Mouse (Mus musculus): ENCODE measurements around the gene Odr4. TPM values are rescaled to one million over a fixed set of nuclear protein-coding genes. Genes with fewer than 3 reads are reported as not detected.

The Odr4 gene
- polyA plus RNA-seq, 1 experiment from 2014 or later, result 29.6 TPM

DNA sequence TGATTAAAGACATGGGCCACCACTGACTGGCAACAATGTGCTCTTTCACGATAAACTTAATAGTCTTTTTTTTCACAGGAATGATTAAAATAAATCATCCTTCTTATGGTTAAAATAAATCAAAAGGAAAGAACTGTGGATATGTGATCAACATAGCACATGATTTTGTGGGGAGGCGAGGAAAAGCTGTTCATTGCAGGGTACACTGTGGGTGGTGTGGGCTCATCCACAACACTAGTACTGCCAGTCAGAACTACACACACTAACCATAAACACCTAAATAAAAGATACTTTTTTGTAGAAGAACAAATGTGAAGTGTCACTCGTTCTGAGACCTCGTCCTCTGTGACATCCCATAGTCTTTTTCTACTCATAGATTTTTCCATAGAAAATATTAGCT is 8.7 kb downstream of the Odr4 start:
- WGBS, result 97% methylated on average over 4 of the region's 4 CpGs
- no peak for ATAC-seq (replicated peaks; ENCODE audit: low FRiP score)

DNA sequence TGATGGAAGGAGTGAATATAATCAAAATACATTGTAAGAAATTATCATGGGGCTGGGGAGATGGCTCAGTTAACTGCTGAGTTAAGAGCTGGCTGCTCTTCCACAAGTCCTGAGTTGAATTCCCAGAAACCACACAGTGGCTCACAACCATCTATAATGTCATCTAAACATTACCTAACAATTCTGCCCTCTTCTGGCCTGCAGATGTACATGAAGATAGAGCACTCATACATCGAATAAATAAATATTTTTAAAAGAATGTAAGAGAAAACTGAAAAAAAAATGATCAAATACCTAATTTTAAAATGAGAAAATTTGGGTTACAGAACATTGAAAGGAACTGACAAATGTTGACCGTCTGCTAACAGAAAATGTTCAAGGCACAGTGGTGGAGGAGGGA is 18.6 kb downstream of the Odr4 start:
- no peak for ATAC-seq (replicated peaks; ENCODE audit: low FRiP score)
- Histone ChIP-seq H3K36me3 (ENCODE audit: control insufficient read depth, insufficient read depth, low read length) (no peaks in the 10 kb centered on the region), H3K27me3 (ENCODE audit: control insufficient read depth, insufficient read depth, low read length) (no peaks in the 10 kb centered on the region), H3K9ac (ENCODE audit: low read length) (no peak overlapping the region), H3K4me2 (ENCODE audit: low read depth, low read length, severe bottlenecking) (no peak overlapping the region), H3K9me3 (ENCODE audit: control insufficient read depth, low read length) (no peaks in the 10 kb centered on the region), H3K4me3 (ENCODE audit: low read depth, low read length) (no peak overlapping the region), H3K4me1 (replicated peaks; ENCODE audit: control insufficient read depth, insufficient read depth, low read length) (no peaks in the 10 kb centered on the region), H3K27ac (ENCODE audit: low read depth, low read length) (no peak overlapping the region)
- no peak for DNase-seq (ENCODE audit: low spot score)
- WGBS, result 90% methylated on average over 2 of the region's 2 CpGs

More for the DNA sequence above, 8.7 kb downstream of the Odr4 start:
- H3K36me3 ChIP-seq (ENCODE audit: control insufficient read depth, insufficient read depth, low read length), result no peaks in the 10 kb centered on the region; the same call in 1 of the 2 replicates
- no peaks in the 10 kb centered on the region for H3K9me3 ChIP-seq (ENCODE audit: control insufficient read depth, low read length)
- H3K4me3 ChIP-seq (ENCODE audit: low read depth, low read length), result no peak overlapping the region
- no peak overlapping the region for H3K4me2 ChIP-seq (ENCODE audit: low read depth, low read length, severe bottlenecking)
- no peak overlapping the region for H3K27ac ChIP-seq (ENCODE audit: low read depth, low read length)
- no peak for DNase-seq (ENCODE audit: low spot score)
- no peak overlapping the region for H3K9ac ChIP-seq (ENCODE audit: low read length)
- H3K27me3 ChIP-seq (ENCODE audit: control insufficient read depth, insufficient read depth, low read length), result no peaks in the 10 kb centered on the region
- no peaks in the 10 kb centered on the region for H3K4me1 ChIP-seq (replicated peaks; ENCODE audit: control insufficient read depth, insufficient read depth, low read length)

DNA sequence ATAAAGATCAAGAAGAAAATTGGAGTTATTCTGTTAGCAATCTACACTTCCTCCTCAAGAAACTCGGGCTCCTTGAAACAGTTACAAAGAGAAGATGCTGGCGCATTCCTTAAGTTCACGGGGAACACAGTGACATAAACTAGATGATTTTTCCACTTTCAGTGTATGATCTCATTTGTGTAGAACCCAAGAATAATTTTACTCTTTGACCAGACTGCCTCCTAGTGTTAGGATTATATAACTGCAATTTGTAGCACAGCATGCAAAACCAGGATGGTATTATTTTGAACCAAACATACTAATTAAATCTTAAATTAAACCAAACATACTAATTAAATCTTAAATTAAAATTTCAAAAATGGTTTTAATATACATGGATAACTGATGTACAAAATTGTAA is 20.0 kb downstream of the Odr4 start:
- H3K4me3 ChIP-seq (ENCODE audit: low read depth, low read length), result no peak overlapping the region
- no peak overlapping the region for H3K9ac ChIP-seq (ENCODE audit: low read length)
- no peaks in the 10 kb centered on the region for H3K9me3 ChIP-seq (ENCODE audit: control insufficient read depth, low read length)
- no peak overlapping the region for H3K4me2 ChIP-seq (ENCODE audit: low read depth, low read length, severe bottlenecking)
- H3K27ac ChIP-seq (ENCODE audit: low read depth, low read length), result no peak overlapping the region
- DNase-seq (ENCODE audit: low spot score) (no peak), ATAC-seq (replicated peaks; ENCODE audit: low FRiP score) (no peak)
- no peaks in the 10 kb centered on the region for H3K27me3 ChIP-seq (ENCODE audit: control insufficient read depth, insufficient read depth, low read length)
- no peaks in the 10 kb centered on the region for H3K4me1 ChIP-seq (replicated peaks; ENCODE audit: control insufficient read depth, insufficient read depth, low read length)
- WGBS, result 84% methylated on average over 3 of the region's 3 CpGs
- no peaks in the 10 kb centered on the region for H3K36me3 ChIP-seq (ENCODE audit: control insufficient read depth, insufficient read depth, low read length)

DNA sequence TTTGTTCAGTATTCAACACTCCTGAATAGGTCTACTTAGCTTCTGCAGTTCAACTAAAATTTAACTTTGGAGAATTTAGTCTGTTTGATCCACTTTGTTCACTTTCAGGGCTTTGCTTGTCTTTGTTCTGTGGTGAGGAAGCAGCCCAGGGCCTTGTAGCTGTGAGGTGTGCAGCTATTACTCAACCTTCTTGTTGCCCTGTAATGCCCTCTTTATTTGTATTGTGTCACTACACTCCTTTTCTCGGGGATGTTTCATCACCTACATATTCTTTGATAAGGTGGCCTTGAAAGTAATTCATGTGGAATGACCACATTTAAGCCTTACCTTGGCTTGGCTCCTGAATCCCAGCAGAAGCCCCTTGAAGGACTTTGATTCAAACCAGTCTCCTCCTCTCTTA is 32.0 kb downstream of the Odr4 start:
- DNase-seq (ENCODE audit: low spot score), result no peak
- H3K27ac ChIP-seq (ENCODE audit: low read depth, low read length), result no peak overlapping the region
- 100% methylated on average over 1 of the region's 1 CpGs for WGBS
- no peaks in the 10 kb centered on the region for H3K27me3 ChIP-seq (ENCODE audit: control insufficient read depth, insufficient read depth, low read length)
- ATAC-seq (replicated peaks; ENCODE audit: low FRiP score), result no peak
- no peaks in the 10 kb centered on the region for H3K4me1 ChIP-seq (replicated peaks; ENCODE audit: control insufficient read depth, insufficient read depth, low read length)
- H3K36me3 ChIP-seq (ENCODE audit: control insufficient read depth, insufficient read depth, low read length), result no peaks in the 10 kb centered on the region; the same call in 1 of the 2 replicates
- no peak overlapping the region for H3K4me2 ChIP-seq (ENCODE audit: low read depth, low read length, severe bottlenecking)
- no peaks in the 10 kb centered on the region for H3K9me3 ChIP-seq (ENCODE audit: control insufficient read depth, low read length)
- H3K9ac ChIP-seq (ENCODE audit: low read length), result no peak overlapping the region
- H3K4me3 ChIP-seq (ENCODE audit: low read depth, low read length), result no peak overlapping the region

DNA sequence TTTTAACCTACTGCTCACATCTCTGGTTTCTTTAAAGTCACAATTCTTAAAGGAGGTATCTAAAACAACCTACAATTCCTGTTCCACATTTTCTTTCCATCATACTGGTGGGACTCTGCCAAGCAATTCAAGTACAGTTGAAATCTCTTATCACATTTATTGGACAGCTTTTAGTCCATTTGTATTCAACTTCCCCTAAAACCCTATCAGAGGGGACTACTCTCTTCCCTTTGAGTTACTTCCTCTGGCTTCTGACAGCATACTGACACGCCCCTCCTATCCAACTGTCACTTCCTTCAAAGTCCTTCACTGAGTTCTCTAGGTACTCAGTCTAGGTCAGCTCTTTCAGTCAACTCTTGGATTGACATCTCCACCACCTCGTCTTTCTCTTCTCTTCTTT is 57.8 kb downstream of the Odr4 start:
- H3K27ac ChIP-seq (ENCODE audit: low read depth, low read length), result no peak overlapping the region
- no peak overlapping the region for H3K4me2 ChIP-seq (ENCODE audit: low read depth, low read length, severe bottlenecking)
- no peaks in the 10 kb centered on the region for H3K9me3 ChIP-seq (ENCODE audit: control insufficient read depth, low read length)
- no peak overlapping the region for H3K4me3 ChIP-seq (ENCODE audit: low read depth, low read length)
- H3K27me3 ChIP-seq (ENCODE audit: control insufficient read depth, insufficient read depth, low read length), result no peaks in the 10 kb centered on the region
- 73% methylated on average over 2 of the region's 2 CpGs for WGBS
- DNase-seq (ENCODE audit: low spot score) (no peak), ATAC-seq (replicated peaks; ENCODE audit: low FRiP score) (no peak)
- no peak overlapping the region for H3K9ac ChIP-seq (ENCODE audit: low read length)
- no peaks in the 10 kb centered on the region for H3K36me3 ChIP-seq (ENCODE audit: control insufficient read depth, insufficient read depth, low read length)
- no peaks in the 10 kb centered on the region for H3K4me1 ChIP-seq (replicated peaks; ENCODE audit: control insufficient read depth, insufficient read depth, low read length)

DNA sequence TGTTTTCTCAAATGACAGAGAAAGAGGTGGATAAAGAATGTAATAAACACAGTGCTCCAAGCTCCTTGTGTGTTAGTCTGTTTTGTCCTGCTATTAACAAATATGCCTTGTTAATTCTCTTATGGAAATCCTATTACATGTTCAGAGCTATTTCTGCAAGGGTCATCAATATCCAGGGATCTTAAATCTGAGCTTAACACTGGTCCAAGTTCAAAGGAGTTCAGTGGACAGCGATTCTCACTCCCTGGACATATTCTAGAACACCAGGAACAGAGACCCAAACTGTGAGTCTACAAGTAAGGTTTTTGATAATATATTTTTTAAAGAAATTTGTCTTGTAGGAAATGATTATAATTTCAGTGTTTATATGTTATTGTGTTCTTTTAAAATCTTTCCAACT is 73.7 kb downstream of the Odr4 start, which contains the start of gene Pdc:
Pdc (plus strand) TSS at position 213 of the 400 bp plus-strand sequence.
- ATAC-seq (replicated peaks; ENCODE audit: low FRiP score) (no peak), DNase-seq (ENCODE audit: low spot score) (no peak)
- H3K4me1 ChIP-seq (replicated peaks; ENCODE audit: control insufficient read depth, insufficient read depth, low read length), result no peaks in the 10 kb centered on the region
- no peaks in the 10 kb centered on the region for H3K36me3 ChIP-seq (ENCODE audit: control insufficient read depth, insufficient read depth, low read length)
- no peak within 1 kb of the TSS for H3K4me3 ChIP-seq (ENCODE audit: low read depth, low read length)
- no peak within 1 kb of the TSS for H3K27ac ChIP-seq (ENCODE audit: low read depth, low read length)
- no peak within 1 kb of the TSS for H3K4me2 ChIP-seq (ENCODE audit: low read depth, low read length, severe bottlenecking)
- 92% methylated on average over 1 of the region's 1 CpGs for WGBS
- no peak within 1 kb of the TSS for H3K9ac ChIP-seq (ENCODE audit: low read length)
- no peaks in the 10 kb centered on the region for H3K27me3 ChIP-seq (ENCODE audit: control insufficient read depth, insufficient read depth, low read length)
- H3K9me3 ChIP-seq (ENCODE audit: control insufficient read depth, low read length), result no peaks in the 10 kb centered on the region

Other genes with a start within 250 kb of the Odr4 start
- gene Pdc, start 73.7 kb downstream of the Odr4 start, polyA plus RNA-seq (2014; fragmentation: Nextera tagmentation; extraction: Ambion mirVana), result 0.40 TPM in 1 of 2 replicates, not detected in the other
- gene Tpr, start 242 bp downstream of the Odr4 start, polyA plus RNA-seq (2014; fragmentation: Nextera tagmentation; extraction: Ambion mirVana), result 183 and 191 TPM in 2 replicates
- gene Prg4, start 73.1 kb upstream of the Odr4 start, polyA plus RNA-seq (2014; fragmentation: Nextera tagmentation; extraction: Ambion mirVana), result 0.55 and 0.73 TPM in 2 replicates